Mouse (Mus musculus) CH12.LX (cell line): ENCODE data around the gene Nmral1. TPM values are rescaled to one million over a fixed set of nuclear protein-coding genes. Genes with fewer than 3 reads are reported as not detected.

Source experiments
- DNase-seq: peaks from one replicate; pipeline ENCODE4 v3.0.0-alpha.2; 2013; ENCODE audit errors: extremely low read depth
- H3K27ac ChIP-seq: 2 replicates; pipeline ENCODE4 v1.5.1; 2012; ENCODE audit warnings: low read depth, mild to moderate bottlenecking, control low read depth, moderate library complexity; ENCODE audit not compliant: insufficient read depth
- H3K27me3 ChIP-seq: replicated peaks from 2 replicates; pipeline ENCODE3; 2012; ENCODE audit warnings: inconsistent platforms
- H3K36me3 ChIP-seq, 2 experiments: replicated peaks in 1 of 2; 2 replicates each; pipeline versions ENCODE3 to v1.6.1; 2012; ENCODE audit warnings: inconsistent platforms in 1 of 2, low read length in 1 of 2, mild to moderate bottlenecking in 1 of 2, mixed read lengths in 1 of 2, moderate library complexity in 1 of 2; ENCODE audit not compliant: control insufficient read depth in 1 of 2, insufficient read depth in 1 of 2
- H3K4me1 ChIP-seq, 2 experiments: 2 replicates each; pipeline ENCODE4 v1.6.1; 2012; ENCODE audit warnings: inconsistent platforms in 1 of 2, moderate library complexity in 1 of 2; ENCODE audit not compliant: insufficient read depth in 2 of 2, control insufficient read depth in 1 of 2
- H3K4me2 ChIP-seq: 2 replicates; pipeline ENCODE4 v1.6.1; 2012; ENCODE audit warnings: low read depth, mild to moderate bottlenecking, control low read depth; ENCODE audit not compliant: poor library complexity, insufficient read depth, severe bottlenecking
- H3K4me3 ChIP-seq, 3 experiments: fragments of 150-350 bp in 1 of 3; sonication (generic) in 1 of 3; replicated peaks in 1 of 3; 2 replicates each; pipeline versions ENCODE3 to v1.5.1; 2011 to 2012; ENCODE audit warnings: low read depth in 2 of 3, low read length in 2 of 3, mild to moderate bottlenecking in 2 of 3, moderate library complexity in 2 of 3, control low read depth in 1 of 3, improper control_type of control experiment in 1 of 3, inconsistent platforms in 1 of 3, mixed read lengths in 1 of 3; ENCODE audit not compliant: poor library complexity in 1 of 3
- H3K79me2 ChIP-seq: replicated peaks from 2 replicates; pipeline ENCODE4 v1.6.1; 2012; ENCODE audit warnings: mild to moderate bottlenecking, moderate library complexity; ENCODE audit not compliant: control insufficient read depth, poor library complexity, insufficient read depth, severe bottlenecking; ENCODE audit errors: extremely low read depth
- H3K9ac ChIP-seq: 2 replicates; pipeline ENCODE4 v1.6.1; 2012; ENCODE audit warnings: low read depth, mild to moderate bottlenecking, control low read depth, moderate library complexity; ENCODE audit not compliant: insufficient read depth
- H3K9me3 ChIP-seq: replicated peaks from 2 replicates; pipeline ENCODE3; 2012; ENCODE audit warnings: low read length, inconsistent platforms, mixed read lengths
- BHLHE40 ChIP-seq: IDR thresholded peaks from 2 replicates; pipeline ENCODE4 v1.6.1; 2011; ENCODE audit warnings: mild to moderate bottlenecking, low read depth, low read length, improper control_type of control experiment
- CHD1 ChIP-seq: IDR thresholded peaks from 2 replicates; pipeline ENCODE4 v1.6.1; 2012; ENCODE audit warnings: low read depth, low read length, improper control_type of control experiment, inconsistent platforms
- CHD2 ChIP-seq: IDR thresholded peaks from 2 replicates; pipeline ENCODE4 v1.6.1; 2011; ENCODE audit warnings: low read length, improper control_type of control experiment
- CTCF ChIP-seq, 2 experiments: IDR thresholded peaks in 1 of 2; conservative IDR thresholded peaks in 1 of 2; 2 replicates each; pipeline ENCODE4 v1.5.1; 2011 to 2012; ENCODE audit warnings: low read depth in 2 of 2, low read length in 2 of 2, improper control_type of control experiment in 1 of 2, inconsistent platforms in 1 of 2, mild to moderate bottlenecking in 1 of 2, moderate library complexity in 1 of 2
- E2F4 ChIP-seq: IDR thresholded peaks from 2 replicates; pipeline ENCODE4 v1.6.1; 2011; ENCODE audit warnings: low read depth, low read length, improper control_type of control experiment; ENCODE audit not compliant: insufficient replicate concordance
- ELF1 ChIP-seq: IDR thresholded peaks from 2 replicates; pipeline ENCODE4 v1.6.1; 2014; ENCODE audit warnings: low read depth, mild to moderate bottlenecking, inconsistent platforms, low read length, improper control_type of control experiment
- EP300 ChIP-seq: IDR thresholded peaks from 2 replicates; pipeline ENCODE4 v1.6.1; 2011; ENCODE audit warnings: low read length, improper control_type of control experiment
- ETS1 ChIP-seq: conservative IDR thresholded peaks from 2 replicates; pipeline ENCODE4 v1.6.1; 2012; ENCODE audit warnings: low read depth, mild to moderate bottlenecking, inconsistent platforms, low read length, improper control_type of control experiment, moderate library complexity
- GABPA ChIP-seq: IDR thresholded peaks from 2 replicates; pipeline ENCODE4 v1.6.1; 2012; ENCODE audit warnings: low read depth, low read length, improper control_type of control experiment, inconsistent platforms; ENCODE audit not compliant: insufficient replicate concordance
- HCFC1 ChIP-seq: IDR thresholded peaks from 2 replicates; pipeline ENCODE4 v1.6.1; 2012; ENCODE audit warnings: low read depth, mild to moderate bottlenecking, inconsistent platforms, low read length, improper control_type of control experiment
- IRF4 ChIP-seq: IDR thresholded peaks from 2 replicates; pipeline ENCODE4 v1.6.1; 2014; ENCODE audit warnings: low read depth, mild to moderate bottlenecking, inconsistent platforms, low read length, improper control_type of control experiment
- JUN ChIP-seq: IDR thresholded peaks from 2 replicates; pipeline ENCODE4 v1.6.1; 2011; ENCODE audit warnings: low read depth, mild to moderate bottlenecking, low read length, improper control_type of control experiment, moderate library complexity; ENCODE audit not compliant: insufficient read depth
- KAT2A ChIP-seq: IDR thresholded peaks from 2 replicates; pipeline ENCODE4 v1.6.1; 2012; ENCODE audit warnings: low read length, improper control_type of control experiment, inconsistent platforms; ENCODE audit not compliant: insufficient replicate concordance
- MAX ChIP-seq: IDR thresholded peaks from 2 replicates; pipeline ENCODE4 v1.6.1; 2011; ENCODE audit warnings: low read length, improper control_type of control experiment
- MAZ ChIP-seq: IDR thresholded peaks from 2 replicates; pipeline ENCODE4 v1.6.1; 2012; ENCODE audit warnings: low read depth, mild to moderate bottlenecking, inconsistent platforms, low read length, improper control_type of control experiment, moderate library complexity
- MEF2A ChIP-seq: IDR thresholded peaks from 2 replicates; pipeline ENCODE4 v1.6.1; 2014; ENCODE audit warnings: low read depth, mild to moderate bottlenecking, inconsistent platforms, low read length, improper control_type of control experiment, borderline replicate concordance
- MXI1 ChIP-seq: IDR thresholded peaks from 2 replicates; pipeline ENCODE4 v1.6.1; 2011; ENCODE audit warnings: mild to moderate bottlenecking, low read depth, low read length, improper control_type of control experiment
- NELFE ChIP-seq: IDR thresholded peaks from 2 replicates; pipeline ENCODE4 v1.6.1; 2011; ENCODE audit warnings: low read depth, low read length, improper control_type of control experiment
- NRF1 ChIP-seq: IDR thresholded peaks from 2 replicates; pipeline ENCODE4 v1.6.1; 2014; ENCODE audit warnings: low read depth, mild to moderate bottlenecking, inconsistent platforms, low read length, improper control_type of control experiment, moderate library complexity
- POLR2AphosphoS2 ChIP-seq: IDR thresholded peaks from 2 replicates; pipeline ENCODE4 v1.6.1; 2011; ENCODE audit warnings: low read depth, low read length, improper control_type of control experiment
- RAD21 ChIP-seq: IDR thresholded peaks from 2 replicates; pipeline ENCODE4 v1.6.1; 2011; ENCODE audit warnings: low read depth, mild to moderate bottlenecking, low read length, improper control_type of control experiment, moderate library complexity
- SIN3A ChIP-seq: IDR thresholded peaks from 2 replicates; pipeline ENCODE4 v1.6.1; 2012; ENCODE audit warnings: low read length, improper control_type of control experiment, inconsistent platforms
- SMC3 ChIP-seq: IDR thresholded peaks from 2 replicates; pipeline ENCODE4 v1.6.1; 2011; ENCODE audit warnings: low read depth, low read length, improper control_type of control experiment
- TBP ChIP-seq: conservative IDR thresholded peaks from 2 replicates; pipeline ENCODE4 v1.6.1; 2011; ENCODE audit warnings: low read depth, low read length, improper control_type of control experiment
- TCF12 ChIP-seq: IDR thresholded peaks from 2 replicates; pipeline ENCODE4 v1.6.1; 2014; ENCODE audit warnings: low read depth, mild to moderate bottlenecking, inconsistent platforms, low read length, improper control_type of control experiment
- UBTF ChIP-seq: IDR thresholded peaks from 2 replicates; pipeline ENCODE4 v1.6.1; 2012; ENCODE audit warnings: low read depth, mild to moderate bottlenecking, inconsistent platforms, low read length, improper control_type of control experiment, moderate library complexity
- USF1 ChIP-seq: IDR thresholded peaks from 2 replicates; pipeline ENCODE4 v1.6.1; 2014; ENCODE audit warnings: low read depth, mild to moderate bottlenecking, inconsistent platforms, low read length, improper control_type of control experiment
- USF2 ChIP-seq: conservative IDR thresholded peaks from 2 replicates; pipeline ENCODE4 v1.6.1; 2011; ENCODE audit warnings: low read depth, low read length, improper control_type of control experiment
- ZC3H11A ChIP-seq: IDR thresholded peaks from 2 replicates; pipeline ENCODE4 v1.6.1; 2012; ENCODE audit warnings: low read depth, mild to moderate bottlenecking, inconsistent platforms, low read length, improper control_type of control experiment
- ZKSCAN1 ChIP-seq: IDR thresholded peaks from 2 replicates; pipeline ENCODE4 v1.6.1; 2012; ENCODE audit warnings: low read depth, inconsistent platforms, low read length, improper control_type of control experiment, borderline replicate concordance
- ZMIZ1 ChIP-seq: IDR thresholded peaks from 2 replicates; pipeline ENCODE4 v1.6.1; 2012; ENCODE audit warnings: low read depth, mild to moderate bottlenecking, inconsistent platforms, low read length, improper control_type of control experiment
- dilution Hi-C: fragments of 300-500 bp; cut with MboI; formaldehyde crosslinking; loops from 2 replicates; pipeline ENCODE4 v1.14.3; 2020; ENCODE audit warnings: low sequenced_read_pairs; ENCODE audit not compliant: extremely low pct_unique_long_range_greater_than_20kb, extremely low pct_ligation_motif_present
- in situ Hi-C: fragments of 300-500 bp; cut with MboI; formaldehyde crosslinking; loops from 3 replicates; pipeline ENCODE4 v1.14.3; 2019; ENCODE audit warnings: low sequenced_read_pairs, low pct_ligation_motif_present, low pct_unique_long_range_greater_than_20kb, mixed read lengths
- polyA plus RNA-seq: library from polyadenylated mRNA; unstranded; fragments of >175 nt; gene quantifications from 2 replicates; pipeline ENCODE4 v1.2.1, GENCODE M21; 2012; ENCODE audit warnings: low read depth; ENCODE audit not compliant: insufficient read length
- total RNA-seq, 2 experiments: library from RNA; depleted of rRNA; stranded (reverse); fragments of 300-350 nt in 1 of 2; fragments of >200 nt in 1 of 2; gene quantifications; 2 replicates each; pipeline ENCODE4 v1.2.3; 2012 to 2014

Gene Nmral1
- total and polyA plus RNA-seq, 3 experiments = 2.4 to 20.0 (median 3.2) TPM

DNA sequence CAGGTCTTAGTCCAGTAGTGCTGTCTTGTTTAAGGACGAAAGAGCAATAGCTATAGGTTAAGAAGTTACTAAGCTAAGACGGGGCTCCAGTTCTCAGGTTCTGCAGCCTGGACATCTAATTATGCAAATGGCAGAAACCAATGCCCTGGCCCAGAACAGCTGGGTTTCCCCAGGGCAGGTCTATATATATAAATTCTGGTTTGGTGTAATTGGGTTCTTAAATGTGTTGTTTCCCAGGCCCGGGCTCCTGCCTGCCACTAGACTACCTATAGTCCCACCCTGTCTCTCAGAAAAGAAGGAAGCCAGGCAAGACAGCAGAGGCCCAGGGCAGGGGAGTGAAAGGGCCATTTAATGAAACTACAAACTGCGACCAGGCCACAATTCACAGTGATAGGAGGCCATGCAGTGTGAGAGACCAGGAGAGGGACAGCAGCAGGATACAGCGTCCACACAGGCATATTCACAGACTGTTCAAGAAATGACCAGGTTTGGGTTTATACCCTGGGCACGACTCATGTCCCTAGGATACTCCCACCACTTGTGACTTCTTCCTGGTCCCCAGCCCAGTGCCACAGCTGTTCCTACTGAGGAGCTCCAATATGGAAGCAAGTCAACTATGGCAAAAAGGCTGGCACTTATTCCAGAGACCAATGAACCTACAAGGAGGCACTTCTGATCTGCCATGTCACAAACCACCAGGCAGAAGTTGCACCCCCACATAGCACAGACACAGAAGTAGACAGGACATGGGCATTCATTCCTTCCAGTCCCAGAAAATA, 48.0 kb upstream of the Nmral1 start:
- dilution Hi-C loops = no loop called here
- H3K36me3 ChIP-seq = peaks cover 67 to 84% of the 10 kb centered on the region in 2 experiments

DNA sequence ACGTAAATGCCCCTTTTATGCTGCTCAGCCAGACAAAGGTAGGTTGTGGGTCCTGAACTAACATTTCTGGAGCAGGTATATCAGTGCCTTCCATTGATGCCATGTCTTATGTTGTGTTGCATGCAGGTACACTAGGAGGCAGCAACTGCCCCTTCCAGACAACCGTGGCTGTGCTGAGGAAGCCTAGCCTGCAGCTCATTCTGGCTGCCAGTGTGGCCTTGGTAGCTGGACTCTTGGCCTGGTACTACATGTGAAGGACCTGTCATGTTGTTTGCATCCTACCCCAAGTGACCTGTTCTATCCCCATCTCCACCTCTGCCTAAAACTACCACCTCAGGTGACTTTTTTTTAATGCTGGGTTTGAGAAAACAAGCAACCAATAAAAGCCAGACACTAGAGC, 46.7 kb upstream of the Nmral1 start:
- no peaks in the 10 kb centered on the region for H3K79me2 ChIP-seq
- no peak overlapping the region for H3K9ac ChIP-seq
- H3K27ac ChIP-seq = no peak overlapping the region
- H3K27me3 ChIP-seq = no peaks in the 10 kb centered on the region
- H3K4me3 ChIP-seq = no peak overlapping the region
- H3K4me1 ChIP-seq = peaks cover 11 to 46% of the 10 kb centered on the region in 2 experiments
- no peak overlapping the region for H3K4me2 ChIP-seq
- peaks cover 68 to 80% of the 10 kb centered on the region in 2 experiments for H3K36me3 ChIP-seq
- in situ Hi-C loops = loop anchor here (25.0 kb wide), 1 partner anchor 96 kb away; no protein-coding TSS in a partner anchor
- H3K9me3 ChIP-seq = no peaks in the 10 kb centered on the region
- dilution Hi-C loops = no loop called here
- DNase-seq = no peak
- TF ChIP-seq BHLHE40 = no peak
- TF ChIP-seq USF1 = no peak
- 0 out of 2 replicates have a peak, but pooled peaks have one; percentile 35 for TF ChIP-seq POLR2AphosphoS2
- no peak for TF ChIP-seq KAT2A
- TF ChIP-seq RAD21 = peak; percentile 30
- no peak for TF ChIP-seq JUN
- TF ChIP-seq SIN3A = no peak
- no peak for TF ChIP-seq ZC3H11A
- no peak for TF ChIP-seq MXI1
- TF ChIP-seq USF2 = no peak
- no peak for TF ChIP-seq CHD2
- TF ChIP-seq ETS1 = no peak
- TF ChIP-seq GABPA = no peak
- no peak for TF ChIP-seq ZKSCAN1
- no peak for TF ChIP-seq ZMIZ1
- TF ChIP-seq EP300 = no peak
- TF ChIP-seq MAZ = no peak
- TF ChIP-seq UBTF = no peak
- no peak for TF ChIP-seq CHD1
- TF ChIP-seq TCF12 = no peak
- TF ChIP-seq CTCF (conservative IDR thresholded peaks at IDR 0.05 in 1 of 2, IDR thresholded peaks at IDR 0.05 in 1 of 2; ENCODE audit: low read depth in 2 of 2, low read length in 2 of 2) = peak in 1 of 2 experiments; percentile 43; a peak in 2 of 4 replicates
- no peak for TF ChIP-seq NELFE
- TF ChIP-seq MAX = no peak
- TF ChIP-seq NRF1 = no peak
- peak; percentile 32; the same call in 1 of the 2 replicates for TF ChIP-seq SMC3
- TF ChIP-seq E2F4 = no peak
- no peak for TF ChIP-seq TBP

More for the DNA sequence above, 48.0 kb upstream of the Nmral1 start:
- TF ChIP-seq UBTF = no peak
- TF ChIP-seq IRF4 = peak; percentile 28; the same call in 1 of the 2 replicates
- peak; percentile 33; the same call in 1 of the 2 replicates for TF ChIP-seq MEF2A
- no peak for TF ChIP-seq HCFC1
- 0 out of 2 replicates have a peak, but pooled peaks have one; percentile 28 for TF ChIP-seq SIN3A
- 0 out of 2 replicates have a peak, but pooled peaks have one; percentile 33 for TF ChIP-seq ELF1
- no peak for TF ChIP-seq CHD2
- 0 out of 2 replicates have a peak, but pooled peaks have one; percentile 14 for TF ChIP-seq TCF12
- TF ChIP-seq ETS1 = peak; percentile 62
- TF ChIP-seq ZMIZ1 = peak; percentile 37; the same call in 1 of the 2 replicates
- no peak overlapping the region for H3K9ac ChIP-seq
- H3K27me3 ChIP-seq = no peaks in the 10 kb centered on the region
- H3K79me2 ChIP-seq = no peaks in the 10 kb centered on the region
- no peaks in the 10 kb centered on the region for H3K9me3 ChIP-seq
- peaks cover 11 to 45% of the 10 kb centered on the region in 2 experiments for H3K4me1 ChIP-seq
- peak overlapping the region; percentile 48 for H3K4me2 ChIP-seq
- H3K27ac ChIP-seq = peak overlapping the region; percentile 50
- in situ Hi-C loops = loop anchor here (25.0 kb wide), 1 partner anchor 95 kb away; no protein-coding TSS in a partner anchor
- H3K4me3 ChIP-seq = no peak overlapping the region
- peak; percentile 46 for DNase-seq
